Mouse (Mus musculus) brain, embryonic 18.5 days (tissue): ENCODE measurements around the gene Lsm14a.
"Not testable (repeated sequence)": the region's sequence is repeated elsewhere in the genome, so short reads cannot be mapped to it uniquely, and the experiment has no call there.

Source experiments
- DNase-seq: peaks from one replicate; pipeline ENCODE4 v3.0.0-alpha.2; 2012; ENCODE audit warnings: low read depth, low spot score

Gene Lsm14a

GRCm38 (mm10) chr7:34373906-34374305 is 19.2 kb downstream of the Lsm14a start:
- no peak for DNase-seq

DNA sequence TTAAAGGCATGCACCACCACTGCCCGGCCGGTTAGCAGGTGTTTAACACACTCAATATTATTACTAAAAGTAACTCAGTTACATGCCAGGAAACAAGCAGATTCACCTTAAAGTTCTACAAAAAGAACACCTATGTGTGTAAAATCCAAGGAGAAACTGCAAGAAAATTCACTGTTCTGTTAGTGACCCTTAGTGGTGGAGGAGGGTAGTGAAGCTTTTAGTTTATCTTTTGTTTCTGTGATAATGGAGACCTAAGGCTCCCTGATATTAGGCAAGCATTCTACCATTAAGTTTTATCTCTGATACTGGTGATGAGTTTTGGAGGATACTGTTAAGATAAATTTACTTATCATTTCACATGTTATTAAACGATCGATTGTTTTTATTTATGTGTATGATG is 37.5 kb downstream of the Lsm14a start:
- no peak for DNase-seq

DNA sequence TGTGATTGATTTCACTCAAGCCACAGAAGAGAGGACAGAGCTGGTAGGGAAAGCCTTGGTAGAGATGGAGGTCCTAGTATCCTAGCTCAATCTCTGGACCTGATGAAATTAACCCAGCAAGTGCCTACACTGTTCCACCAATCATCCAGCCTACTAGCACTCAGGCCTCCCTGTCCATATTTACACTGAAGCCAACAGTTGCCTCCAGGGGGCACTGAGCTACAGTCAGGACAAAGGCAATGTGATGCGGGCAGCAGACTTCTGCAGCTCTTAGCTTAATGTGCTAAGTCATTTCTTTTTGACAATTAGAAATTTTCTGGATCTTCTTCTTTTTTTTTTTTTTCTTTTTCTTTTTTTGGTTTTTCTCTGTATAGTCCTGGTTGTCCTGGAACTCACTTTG is 41.1 kb downstream of the Lsm14a start:
- no peak for DNase-seq

- DNase-seq: no peak
Observed at GRCm38 (mm10) chr7:34350166-34350565, 42.9 kb downstream of the Lsm14a start.

- no peak for DNase-seq
Observed at GRCm38 (mm10) chr7:34348011-34348410, 45.1 kb downstream of the Lsm14a start.

- no peak for DNase-seq
Observed at GRCm38 (mm10) chr7:34347041-34347440, 46.1 kb downstream of the Lsm14a start.

GRCm38 (mm10) chr7:34346505-34346904 is 46.6 kb downstream of the Lsm14a start:
- no peak for DNase-seq

DNA sequence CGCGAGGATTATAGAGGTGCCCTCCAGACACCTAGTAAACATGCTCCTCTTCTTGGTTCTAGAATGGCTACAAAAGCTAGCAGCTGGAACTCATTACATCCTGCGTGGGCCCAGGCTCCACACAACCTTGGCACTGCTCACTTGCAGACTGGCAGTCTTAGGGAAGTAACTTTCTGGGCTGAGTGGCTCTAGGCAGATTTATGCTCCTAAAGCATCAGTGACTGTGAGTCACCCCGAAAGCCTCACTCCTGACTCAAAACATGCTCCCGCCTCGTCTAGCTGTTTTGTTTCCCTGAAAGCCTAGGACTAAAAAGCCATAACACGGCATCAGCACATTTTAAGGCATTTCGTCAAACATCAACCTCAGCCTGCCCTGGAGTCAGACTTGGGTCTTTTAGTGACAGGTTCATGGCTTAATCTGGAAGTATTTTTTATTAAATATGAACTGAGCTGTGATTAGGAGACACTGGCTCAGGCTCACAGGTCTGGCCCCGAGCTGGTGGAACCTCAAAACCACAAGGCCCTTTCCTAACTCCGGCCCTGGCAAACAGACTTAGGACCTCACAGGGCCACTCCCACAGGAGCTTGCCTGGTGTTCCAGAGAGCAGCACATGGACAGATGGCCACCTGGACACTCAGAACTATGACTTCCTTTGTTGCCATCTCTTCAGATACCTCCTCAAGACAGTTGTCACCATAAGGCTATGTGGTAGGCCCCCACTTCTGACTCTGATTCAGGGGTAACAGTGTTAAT is 50.9 kb downstream of the Lsm14a start:
- no peak for DNase-seq

GRCm38 (mm10) chr7:34340841-34341240 is 52.3 kb downstream of the Lsm14a start:
- no peak for DNase-seq

DNA sequence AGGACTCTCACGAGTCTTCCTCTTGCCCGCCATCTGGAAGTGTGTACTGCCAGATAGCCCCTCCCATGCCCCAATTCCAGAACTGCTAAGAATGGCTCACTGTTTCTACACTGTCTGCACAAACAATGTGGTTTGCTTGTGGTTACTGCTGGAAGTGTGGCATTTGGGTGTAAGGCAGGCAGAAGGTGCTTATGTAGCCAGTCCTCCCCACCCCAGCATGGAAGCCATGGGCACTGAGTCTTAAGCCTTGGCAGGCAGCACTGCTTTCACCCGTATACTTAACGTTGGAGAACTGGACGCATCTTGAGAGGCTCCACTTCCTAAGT is 54.0 kb downstream of the Lsm14a start:
- no peak for DNase-seq

DNA sequence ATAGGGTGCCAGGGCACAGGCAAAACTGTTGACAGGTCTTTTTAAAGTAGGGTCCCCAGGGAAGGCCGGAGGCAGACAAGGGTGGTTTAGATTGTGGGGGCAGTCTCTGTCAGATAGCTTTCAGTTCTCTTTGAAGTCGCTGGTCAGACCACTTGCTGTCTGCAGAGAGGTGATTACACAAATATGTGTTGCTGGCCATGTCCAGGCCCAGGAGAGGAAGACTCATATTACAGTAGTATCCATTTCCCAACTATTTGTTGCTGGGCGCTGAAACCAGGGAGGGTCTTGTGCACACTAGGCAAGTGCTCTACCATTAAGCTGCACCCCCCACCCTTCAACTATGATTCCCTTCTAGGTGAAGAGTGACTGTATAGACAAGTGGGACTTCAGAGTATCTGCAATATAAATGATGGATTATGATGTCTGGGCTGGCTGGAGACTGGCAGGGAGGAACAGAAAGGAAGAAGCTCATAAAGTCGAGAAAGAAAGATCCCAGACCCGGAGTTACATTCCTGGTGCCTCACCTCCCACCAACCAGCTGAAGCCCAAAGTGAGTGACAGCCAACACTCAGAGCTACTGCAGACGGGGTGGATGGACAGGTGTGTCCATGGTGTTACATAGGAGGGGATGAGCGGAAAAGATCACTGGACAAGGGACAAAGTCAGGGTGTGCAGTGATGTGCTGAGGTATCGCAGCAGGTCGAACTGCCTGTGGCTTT is 54.5 kb downstream of the Lsm14a start:
- no peak for DNase-seq

- DNase-seq: no peak
Observed at GRCm38 (mm10) chr7:34337268-34337667, 55.8 kb downstream of the Lsm14a start.

DNA sequence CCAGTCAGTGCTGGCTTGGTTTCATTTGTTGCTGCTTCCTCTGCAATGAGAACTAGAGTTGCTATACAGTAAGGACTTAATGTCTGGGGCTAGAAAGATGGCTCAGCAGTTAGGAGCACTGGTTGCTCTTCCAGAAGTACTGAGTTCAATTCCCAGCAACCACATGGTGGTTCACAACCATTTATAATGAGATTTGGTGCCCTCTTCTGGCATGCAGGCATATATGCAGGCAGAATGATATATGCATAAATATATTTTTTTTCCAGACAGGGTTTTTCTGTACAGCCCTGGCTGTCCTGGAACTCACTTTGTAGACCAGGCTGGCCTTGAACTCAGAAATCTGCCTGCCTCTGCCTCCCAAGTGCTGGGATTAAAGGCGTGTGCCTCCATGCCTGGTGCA is 56.6 kb downstream of the Lsm14a start:
- DNase-seq: not testable (repeated sequence)

- no peak for DNase-seq
Observed at GRCm38 (mm10) chr7:34327493-34327892, 65.6 kb downstream of the Lsm14a start.

DNA sequence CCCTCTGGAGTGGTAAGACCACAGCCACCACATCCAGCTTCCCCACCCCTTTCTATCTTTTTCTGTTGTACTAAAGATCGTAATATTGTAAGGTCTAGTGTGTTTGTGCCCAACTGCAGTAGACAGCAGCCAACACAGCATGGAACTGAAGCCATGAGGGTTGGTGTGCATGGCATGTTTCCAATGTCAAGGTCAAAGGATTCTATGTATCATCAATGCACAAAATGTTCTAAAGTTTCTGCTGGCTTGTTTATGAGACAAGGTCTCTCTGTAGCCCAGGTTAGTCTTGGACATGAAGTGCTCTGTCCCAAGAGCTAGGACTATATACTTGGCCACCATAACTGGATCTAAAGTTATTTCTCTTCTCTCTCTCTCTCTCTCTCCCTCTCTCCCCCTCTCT is 68.3 kb downstream of the Lsm14a start:
- no peak for DNase-seq

- no peak for DNase-seq
Observed at GRCm38 (mm10) chr7:34324005-34324404, 69.1 kb downstream of the Lsm14a start.

DNA sequence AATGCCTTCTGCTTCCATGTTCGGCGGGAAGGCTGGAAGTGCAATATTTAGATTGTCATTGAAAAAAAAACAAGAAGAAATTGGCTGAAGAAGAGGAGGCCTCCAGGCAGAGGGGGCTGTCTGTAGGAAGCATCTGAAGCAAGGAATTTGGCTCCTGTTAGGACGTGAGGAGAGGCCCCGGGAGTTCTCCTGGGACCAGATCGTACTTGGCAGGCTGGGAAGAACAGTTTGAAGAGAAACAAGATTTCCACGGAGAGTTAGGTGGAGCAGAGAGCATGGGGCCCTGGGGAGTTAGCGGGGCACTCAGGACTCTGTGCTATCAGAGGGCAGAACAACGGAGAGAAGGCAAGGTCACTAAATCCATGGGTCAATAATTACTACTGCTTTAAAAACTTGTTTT is 69.8 kb downstream of the Lsm14a start:
- DNase-seq: no peak

DNA sequence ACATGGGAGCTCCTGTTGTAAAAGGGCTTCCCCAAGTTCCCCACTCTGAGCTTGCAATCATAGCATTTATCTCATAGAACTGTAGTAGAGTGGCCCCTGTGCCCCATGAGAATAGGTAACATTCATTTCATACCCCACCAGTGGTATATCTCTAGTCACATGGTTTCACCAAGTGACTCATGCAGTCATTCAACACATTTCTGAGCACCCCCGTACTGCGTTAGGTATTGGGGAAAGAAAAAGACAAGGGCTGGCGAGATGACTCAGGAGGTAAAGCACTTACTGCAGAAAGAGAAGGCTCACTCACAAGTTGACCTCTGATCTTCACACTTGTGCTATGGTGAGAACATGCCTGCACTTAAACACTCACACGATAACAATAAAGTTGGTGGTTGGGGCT is 71.2 kb downstream of the Lsm14a start:
- DNase-seq: no peak

- no peak for DNase-seq
Observed at GRCm38 (mm10) chr7:34321119-34321518, 72.0 kb downstream of the Lsm14a start.

DNA sequence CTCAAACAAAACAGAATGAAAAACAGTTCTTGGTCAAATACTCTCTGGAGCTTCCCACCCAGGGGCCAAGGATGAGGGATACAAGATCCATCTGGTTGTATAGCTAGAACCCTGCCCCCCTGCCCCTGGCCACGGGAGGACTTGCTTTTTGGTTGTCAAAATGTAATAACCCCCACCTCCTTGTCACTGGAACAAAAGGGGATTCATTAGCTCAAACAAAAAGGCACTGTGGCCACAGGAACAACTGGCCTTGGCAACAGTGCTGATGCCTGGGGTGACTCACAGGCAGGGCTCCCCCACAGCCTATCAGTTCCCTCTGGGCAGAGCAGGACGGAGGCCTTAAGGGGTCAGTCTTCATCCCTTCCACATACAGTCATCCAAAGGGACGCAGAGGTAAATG is 73.2 kb downstream of the Lsm14a start:
- no peak for DNase-seq

DNA sequence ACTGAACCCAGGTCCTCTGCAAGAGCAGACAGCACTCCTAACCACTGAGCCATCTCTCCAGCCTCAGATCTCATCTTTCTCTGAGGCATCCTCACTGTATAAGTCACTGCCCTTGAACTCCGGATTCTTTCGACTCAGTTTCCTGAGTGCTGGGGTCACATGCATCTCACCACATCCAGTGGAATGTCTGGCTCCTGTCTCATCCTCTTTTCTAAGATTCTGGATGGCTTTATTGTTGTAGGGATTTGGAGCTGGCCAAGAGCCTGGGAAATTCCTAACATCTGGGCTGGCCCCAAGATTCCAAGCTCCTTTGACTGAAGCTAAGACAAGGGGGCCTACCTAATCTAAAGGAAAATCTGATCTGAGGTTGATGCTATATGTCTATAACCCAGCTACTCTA is 74.0 kb downstream of the Lsm14a start:
- no peak for DNase-seq

DNA sequence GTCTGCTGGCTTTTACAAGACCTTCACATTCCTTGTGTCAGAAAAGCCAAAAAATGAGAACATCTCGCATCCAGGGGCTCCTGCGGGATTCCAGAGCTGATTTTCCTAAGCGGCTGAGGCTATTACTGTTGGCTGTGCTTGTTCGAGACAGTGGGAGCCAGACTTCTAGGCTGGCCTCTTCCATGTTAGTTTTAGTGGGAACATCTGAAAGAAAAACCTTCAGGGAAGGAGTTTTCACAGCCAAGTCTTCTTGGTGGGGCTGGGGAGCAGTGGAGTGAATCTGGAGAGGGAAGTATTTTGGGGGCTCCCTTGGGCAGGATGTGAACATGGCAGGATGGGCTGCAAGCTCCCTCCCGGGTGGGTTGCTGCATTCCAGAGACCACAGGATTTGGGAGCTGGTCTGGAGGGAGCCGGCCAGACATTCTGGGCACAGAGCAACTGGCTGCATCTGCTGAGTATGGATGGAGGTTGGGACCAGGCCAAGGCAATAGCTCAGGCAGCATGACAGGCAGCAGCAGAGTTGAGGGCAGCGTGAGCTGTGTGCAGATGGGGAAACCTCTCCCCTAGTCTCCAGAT is 75.1 kb downstream of the Lsm14a start:
- DNase-seq: no peak

DNA sequence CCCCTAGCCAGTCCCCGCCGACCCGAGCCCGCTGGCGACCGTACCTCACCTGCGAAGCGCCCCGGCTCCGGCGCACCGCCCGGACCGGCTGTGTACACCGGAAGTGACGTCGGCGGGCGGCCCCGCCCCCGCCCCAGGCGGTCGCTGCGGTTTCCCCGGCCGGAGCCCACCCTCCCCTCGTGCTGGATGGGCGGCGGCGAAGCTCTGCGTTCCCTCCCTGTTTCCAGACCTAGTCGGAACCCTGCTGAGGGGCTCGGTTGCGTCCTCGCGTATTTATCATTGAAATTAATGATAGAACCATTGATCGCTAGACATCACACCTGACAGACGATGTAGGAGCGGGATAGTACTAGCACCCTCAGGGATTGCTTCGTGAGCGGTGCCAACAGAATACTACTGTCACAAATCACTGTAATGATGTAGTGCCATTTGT is 79.7 kb downstream of the Lsm14a start, which contains the start of gene 4931406P16Rik:
TSS of gene 4931406P16Rik (minus strand) at position 109 of the 433 bp plus-strand sequence.
- peak; percentile 65 for DNase-seq
